Mouse (Mus musculus): ENCODE results near the gene Scaf4. TPM values are rescaled to one million over a fixed set of nuclear protein-coding genes. Genes with fewer than 3 reads are reported as not detected.

The Scaf4 gene
- 30.5 and 37.0 TPM in 2 replicates for polyA plus RNA-seq (2014; fragmentation: Nextera tagmentation; extraction: Ambion mirVana)

GRCm38 (mm10) chr16:90283905-90284891, at the start of gene Scaf4:
Gene Scaf4, minus strand, starts transcription at chr16:90284503.
- H3K4me1 ChIP-seq (ENCODE audit: control insufficient read depth, insufficient read depth, low read length) = peaks cover 14% of the 10 kb centered on the region; the same call in 1 of the 2 replicates

GRCm38 (mm10) chr16:90332553-90332952, 48.2 kb upstream of the Scaf4 start:
- 56% methylated on average over 6 of the region's 6 CpGs for WGBS
- Histone ChIP-seq H3K4me1 (ENCODE audit: control insufficient read depth, insufficient read depth, low read length) (no peaks in the 10 kb centered on the region), H3K27me3 (ENCODE audit: control insufficient read depth, insufficient read depth, low read length) (no peaks in the 10 kb centered on the region), H3K9ac (ENCODE audit: low read length) (no peak overlapping the region), H3K27ac (ENCODE audit: low read depth, low read length) (no peak overlapping the region), H3K4me2 (ENCODE audit: low read depth) (no peak overlapping the region), H3K36me3 (ENCODE audit: control insufficient read depth, insufficient read depth, low read length) (no peaks in the 10 kb centered on the region), H3K4me3 (ENCODE audit: low read depth, low read length) (no peak overlapping the region), H3K9me3 (ENCODE audit: control insufficient read depth, low read length) (no peaks in the 10 kb centered on the region)
- DNase-seq (ENCODE audit: low spot score) (no peak), ATAC-seq (ENCODE audit: insufficient read depth, low FRiP score, low TSS enrichment) (no peak)

More at GRCm38 (mm10) chr16:90283905-90284891, at the start of gene Scaf4:
- ATAC-seq (ENCODE audit: insufficient read depth, low FRiP score, low TSS enrichment) (peak; percentile 98), DNase-seq (ENCODE audit: low spot score) (peak; percentile 98)
- Histone ChIP-seq H3K9ac (ENCODE audit: low read length) (peak within 1 kb of the TSS; percentile 97), H3K4me2 (ENCODE audit: low read depth) (peak within 1 kb of the TSS; percentile 63), H3K27me3 (ENCODE audit: control insufficient read depth, insufficient read depth, low read length) (no peaks in the 10 kb centered on the region), H3K9me3 (ENCODE audit: control insufficient read depth, low read length) (no peaks in the 10 kb centered on the region), H3K36me3 (ENCODE audit: control insufficient read depth, insufficient read depth, low read length) (no peaks in the 10 kb centered on the region), H3K4me3 (ENCODE audit: low read depth, low read length) (peak within 1 kb of the TSS; percentile 93), H3K27ac (ENCODE audit: low read depth, low read length) (peak within 1 kb of the TSS; percentile 91)
- WGBS = under 1% methylated on average over 79 of the region's 123 CpGs

GRCm38 (mm10) chr16:90330979-90331378, 46.7 kb upstream of the Scaf4 start:
- WGBS = 94% methylated on average over 6 of the region's 6 CpGs
- H3K4me1 ChIP-seq (ENCODE audit: control insufficient read depth, insufficient read depth, low read length) = no peaks in the 10 kb centered on the region
- ATAC-seq (ENCODE audit: insufficient read depth, low FRiP score, low TSS enrichment) = no peak
- H3K36me3 ChIP-seq (ENCODE audit: control insufficient read depth, insufficient read depth, low read length) = no peaks in the 10 kb centered on the region
- no peak overlapping the region for H3K9ac ChIP-seq (ENCODE audit: low read length)
- no peak for DNase-seq (ENCODE audit: low spot score)
- no peaks in the 10 kb centered on the region for H3K9me3 ChIP-seq (ENCODE audit: control insufficient read depth, low read length)
- no peak overlapping the region for H3K4me2 ChIP-seq (ENCODE audit: low read depth)
- no peak overlapping the region for H3K4me3 ChIP-seq (ENCODE audit: low read depth, low read length)
- no peaks in the 10 kb centered on the region for H3K27me3 ChIP-seq (ENCODE audit: control insufficient read depth, insufficient read depth, low read length)
- H3K27ac ChIP-seq (ENCODE audit: low read depth, low read length) = no peak overlapping the region

DNA sequence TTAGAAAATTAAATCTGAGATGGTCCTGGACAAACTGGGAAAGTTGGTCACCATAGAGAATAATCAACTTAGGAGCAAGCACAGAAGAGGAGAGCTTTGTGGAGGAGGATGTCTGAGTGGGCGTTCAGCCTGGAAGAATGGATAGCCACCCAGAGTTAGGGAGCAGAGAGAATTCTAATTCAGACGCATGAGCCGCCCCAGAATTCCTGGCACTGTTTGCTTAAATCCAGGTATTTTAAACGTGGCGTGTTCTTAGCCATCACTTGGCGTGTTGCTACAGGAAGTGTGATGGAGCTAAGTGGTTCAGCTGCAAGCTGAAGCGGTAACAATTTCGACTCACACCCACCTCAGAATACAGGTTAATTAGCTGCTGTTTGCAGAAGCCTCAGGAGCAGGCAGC, 45.2 kb upstream of the Scaf4 start:
- H3K9me3 ChIP-seq (ENCODE audit: control insufficient read depth, low read length) = no peaks in the 10 kb centered on the region
- H3K36me3 ChIP-seq (ENCODE audit: control insufficient read depth, insufficient read depth, low read length) = no peaks in the 10 kb centered on the region
- H3K4me1 ChIP-seq (ENCODE audit: control insufficient read depth, insufficient read depth, low read length) = no peaks in the 10 kb centered on the region
- H3K27ac ChIP-seq (ENCODE audit: low read depth, low read length) = no peak overlapping the region
- H3K27me3 ChIP-seq (ENCODE audit: control insufficient read depth, insufficient read depth, low read length) = no peaks in the 10 kb centered on the region
- H3K4me3 ChIP-seq (ENCODE audit: low read depth, low read length) = no peak overlapping the region
- H3K4me2 ChIP-seq (ENCODE audit: low read depth) = no peak overlapping the region
- no peak for ATAC-seq (ENCODE audit: insufficient read depth, low FRiP score, low TSS enrichment)
- H3K9ac ChIP-seq (ENCODE audit: low read length) = no peak overlapping the region
- DNase-seq (ENCODE audit: low spot score) = no peak
- WGBS = 86% methylated on average over 8 of the region's 8 CpGs

- Histone ChIP-seq H3K36me3 (ENCODE audit: control insufficient read depth, insufficient read depth, low read length) (no peaks in the 10 kb centered on the region), H3K4me3 (ENCODE audit: low read depth, low read length) (no peak overlapping the region), H3K27ac (ENCODE audit: low read depth, low read length) (no peak overlapping the region), H3K4me1 (ENCODE audit: control insufficient read depth, insufficient read depth, low read length) (no peaks in the 10 kb centered on the region), H3K27me3 (ENCODE audit: control insufficient read depth, insufficient read depth, low read length) (no peaks in the 10 kb centered on the region), H3K9ac (ENCODE audit: low read length) (no peak overlapping the region), H3K4me2 (ENCODE audit: low read depth) (no peak overlapping the region), H3K9me3 (ENCODE audit: control insufficient read depth, low read length) (no peaks in the 10 kb centered on the region)
- peak; percentile 84 for DNase-seq (ENCODE audit: low spot score)
- WGBS = 37% methylated on average over 8 of the region's 8 CpGs
- ATAC-seq (ENCODE audit: insufficient read depth, low FRiP score, low TSS enrichment) = peak; percentile 50
Measured at GRCm38 (mm10) chr16:90322850-90323528, 38.7 kb upstream of the Scaf4 start.

- DNase-seq (ENCODE audit: low spot score) (no peak), ATAC-seq (ENCODE audit: insufficient read depth, low FRiP score, low TSS enrichment) (no peak)
- Histone ChIP-seq H3K4me3 (ENCODE audit: low read depth, low read length) (no peak overlapping the region), H3K4me1 (ENCODE audit: control insufficient read depth, insufficient read depth, low read length) (no peaks in the 10 kb centered on the region), H3K27me3 (ENCODE audit: control insufficient read depth, insufficient read depth, low read length) (no peaks in the 10 kb centered on the region), H3K36me3 (ENCODE audit: control insufficient read depth, insufficient read depth, low read length) (no peaks in the 10 kb centered on the region), H3K4me2 (ENCODE audit: low read depth) (no peak overlapping the region), H3K27ac (ENCODE audit: low read depth, low read length) (no peak overlapping the region), H3K9me3 (ENCODE audit: control insufficient read depth, low read length) (no peaks in the 10 kb centered on the region), H3K9ac (ENCODE audit: low read length) (no peak overlapping the region)
- 80% methylated on average over 7 of the region's 7 CpGs for WGBS
Measured at GRCm38 (mm10) chr16:90319321-90319720, 35.0 kb upstream of the Scaf4 start.

DNA sequence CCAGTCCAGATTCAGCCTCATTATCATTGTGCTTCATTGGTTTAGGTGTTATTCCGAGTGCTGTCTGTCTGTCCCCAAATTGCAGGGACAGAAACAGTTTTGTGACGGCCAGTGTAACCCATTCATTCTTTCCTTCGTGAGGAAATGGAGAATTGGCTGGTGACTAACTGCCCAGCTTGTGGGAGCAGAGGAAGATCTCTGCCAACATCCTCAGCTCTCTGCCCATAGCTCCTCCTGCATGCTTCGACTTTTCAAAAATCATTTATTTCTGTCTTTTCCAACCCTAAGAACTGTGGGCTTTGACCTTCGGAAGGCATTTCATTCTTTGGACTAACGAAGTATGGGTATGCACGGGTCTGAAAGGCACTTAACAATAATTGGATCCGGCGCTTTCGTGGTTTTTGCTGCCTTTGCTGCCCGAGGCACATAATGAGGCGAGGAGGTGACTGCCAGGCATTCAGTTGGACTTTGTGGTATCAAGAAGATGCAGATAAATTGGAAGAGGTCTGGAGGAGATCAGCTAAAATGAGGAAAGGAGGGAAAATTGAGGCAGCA, 34.1 kb upstream of the Scaf4 start:
- Histone ChIP-seq H3K4me1 (ENCODE audit: control insufficient read depth, insufficient read depth, low read length) (no peaks in the 10 kb centered on the region), H3K4me3 (ENCODE audit: low read depth, low read length) (no peak overlapping the region), H3K27me3 (ENCODE audit: control insufficient read depth, insufficient read depth, low read length) (no peaks in the 10 kb centered on the region), H3K4me2 (ENCODE audit: low read depth) (no peak overlapping the region), H3K36me3 (ENCODE audit: control insufficient read depth, insufficient read depth, low read length) (no peaks in the 10 kb centered on the region), H3K9me3 (ENCODE audit: control insufficient read depth, low read length) (no peaks in the 10 kb centered on the region), H3K9ac (ENCODE audit: low read length) (no peak overlapping the region), H3K27ac (ENCODE audit: low read depth, low read length) (no peak overlapping the region)
- WGBS = 83% methylated on average over 12 of the region's 12 CpGs
- DNase-seq (ENCODE audit: low spot score) (no peak), ATAC-seq (ENCODE audit: insufficient read depth, low FRiP score, low TSS enrichment) (no peak)

- H3K9ac ChIP-seq (ENCODE audit: low read length) = no peak overlapping the region
- no peaks in the 10 kb centered on the region for H3K27me3 ChIP-seq (ENCODE audit: control insufficient read depth, insufficient read depth, low read length)
- no peaks in the 10 kb centered on the region for H3K9me3 ChIP-seq (ENCODE audit: control insufficient read depth, low read length)
- no peak overlapping the region for H3K4me2 ChIP-seq (ENCODE audit: low read depth)
- no peak overlapping the region for H3K27ac ChIP-seq (ENCODE audit: low read depth, low read length)
- ATAC-seq (ENCODE audit: insufficient read depth, low FRiP score, low TSS enrichment) (no peak), DNase-seq (ENCODE audit: low spot score) (no peak)
- WGBS = 77% methylated on average over 4 of the region's 4 CpGs
- H3K36me3 ChIP-seq (ENCODE audit: control insufficient read depth, insufficient read depth, low read length) = no peaks in the 10 kb centered on the region
- no peak overlapping the region for H3K4me3 ChIP-seq (ENCODE audit: low read depth, low read length)
- H3K4me1 ChIP-seq (ENCODE audit: control insufficient read depth, insufficient read depth, low read length) = no peaks in the 10 kb centered on the region
Measured at GRCm38 (mm10) chr16:90317777-90318176, 33.5 kb upstream of the Scaf4 start.

All from neural tube, embryonic 11.5 days (tissue).